Mouse (Mus musculus) MEL (cell line): ENCODE measurements around the gene Fgfr2.

Source experiments
- EP300 ChIP-seq, 2 experiments: IDR thresholded peaks; 2 replicates each; pipeline ENCODE4 v1.6.1; 2011; ENCODE audit warnings: improper control_type of control experiment in 2 of 2, low read length in 2 of 2, low read depth in 1 of 2, mild to moderate bottlenecking in 1 of 2
- POLR2A ChIP-seq, 2 experiments: IDR thresholded peaks; 2 replicates each; pipeline ENCODE4 v1.6.1; 2011 to 2012; ENCODE audit warnings: low read length in 2 of 2, mild to moderate bottlenecking in 2 of 2, control low read depth in 1 of 2, improper control_type of control experiment in 1 of 2, low read depth in 1 of 2, moderate library complexity in 1 of 2; ENCODE audit not compliant: control insufficient read depth in 1 of 2, insufficient read depth in 1 of 2, poor library complexity in 1 of 2

DNA sequence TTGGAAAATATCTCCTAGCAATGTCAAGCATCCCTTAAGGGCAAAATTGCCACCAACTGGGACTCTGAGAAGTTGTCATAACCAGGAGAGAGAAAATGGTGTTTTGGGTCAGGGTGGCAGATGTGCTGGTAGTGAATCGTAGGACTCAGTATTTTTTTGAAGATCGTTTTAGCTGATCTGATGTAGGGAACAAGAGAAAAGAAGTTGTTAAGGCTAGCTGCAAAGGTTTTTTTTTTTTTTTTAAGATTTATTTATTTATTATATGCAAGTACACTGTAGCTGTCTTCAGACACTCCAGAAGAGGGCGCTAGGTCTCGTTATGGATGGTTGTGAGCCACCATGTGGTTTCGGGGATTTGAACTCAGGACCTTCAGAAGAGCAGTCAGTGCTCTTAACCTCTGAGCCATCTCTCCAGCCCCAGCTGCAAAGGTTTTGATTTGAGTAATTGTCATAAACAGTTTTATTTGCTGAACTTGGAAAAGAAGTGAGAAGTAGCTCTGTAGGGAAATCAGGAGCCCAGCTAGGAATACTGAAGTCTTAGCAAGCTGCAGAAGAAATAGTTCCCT, 265.0 kb downstream of the Fgfr2 start:
- TF ChIP-seq EP300 (IDR thresholded peaks at IDR 0.05; ENCODE audit: low read depth in 1 of 2, low read length in 2 of 2): no peak
- no peak for TF ChIP-seq POLR2A (IDR thresholded peaks at IDR 0.05; ENCODE audit: control insufficient read depth in 1 of 2, insufficient read depth in 1 of 2, low read depth in 1 of 2, low read length in 2 of 2, poor library complexity in 1 of 2)
